Mouse (Mus musculus) megakaryocyte progenitor cell, adult 5-6 weeks (primary cell): ENCODE data around the gene Olfr1274-ps. TPM values are rescaled to one million over a fixed set of nuclear protein-coding genes. Genes with fewer than 3 reads are reported as not detected.
A peak's percentile ranks its signal among the peaks of the same experiment; 100 is the strongest.
"Not testable (repeated sequence)": the region's sequence is repeated elsewhere in the genome, so short reads cannot be mapped to it uniquely, and the experiment has no call there.

Source experiments
- ATAC-seq: replicated peaks from 2 replicates; pipeline ENCODE4 v1.8.0; 2016; ENCODE audit warnings: mild to moderate bottlenecking, moderate TSS enrichment, inconsistent platforms; ENCODE audit not compliant: poor library complexity
- total RNA-seq, 2 experiments: library from RNA; stranded (forward) in 1 of 2; stranded (reverse) in 1 of 2; fragments of 157-497, 149-512 nt in 1 of 2; fragments of 200-1000 nt in 1 of 2; gene quantifications; 2 replicates each; pipeline versions ENCODE4 v1.2.3 to v1.2.4; 2015 to 2017

Olfr1274-ps gene
- total RNA-seq (2015) (not detected in 2 replicates), total RNA-seq (2017) (not detected in 2 replicates)

GRCm38 (mm10) chr2:90398633-90399107, at the start of gene Olfr1274-ps:
Olfr1274-ps (plus strand) TSS chr2:90398683.
- not testable (repeated sequence) for ATAC-seq

- not testable (repeated sequence) for ATAC-seq
Measured at GRCm38 (mm10) chr2:90351047-90351446, 47.4 kb upstream of the Olfr1274-ps start.

DNA sequence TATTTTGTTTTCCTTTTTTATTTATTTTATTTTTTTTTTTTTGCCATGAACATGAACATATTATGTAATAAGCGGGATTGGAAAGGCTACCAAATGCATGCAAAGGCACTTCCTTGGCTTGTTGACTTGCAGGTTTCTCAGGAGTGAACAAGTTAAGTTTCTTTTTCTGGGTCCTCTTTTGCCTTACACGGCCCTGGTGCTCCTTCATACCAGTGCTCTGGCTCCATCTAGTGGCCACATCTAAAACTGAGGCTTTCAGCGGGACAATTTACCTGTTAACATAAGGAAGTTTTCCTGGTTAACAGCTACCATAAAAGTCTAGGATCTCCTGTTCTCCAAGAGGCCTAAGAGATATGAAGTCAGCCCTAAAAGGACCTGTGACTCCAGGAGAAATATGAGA, 46.9 kb upstream of the Olfr1274-ps start:
- peak; percentile 94 for ATAC-seq

DNA sequence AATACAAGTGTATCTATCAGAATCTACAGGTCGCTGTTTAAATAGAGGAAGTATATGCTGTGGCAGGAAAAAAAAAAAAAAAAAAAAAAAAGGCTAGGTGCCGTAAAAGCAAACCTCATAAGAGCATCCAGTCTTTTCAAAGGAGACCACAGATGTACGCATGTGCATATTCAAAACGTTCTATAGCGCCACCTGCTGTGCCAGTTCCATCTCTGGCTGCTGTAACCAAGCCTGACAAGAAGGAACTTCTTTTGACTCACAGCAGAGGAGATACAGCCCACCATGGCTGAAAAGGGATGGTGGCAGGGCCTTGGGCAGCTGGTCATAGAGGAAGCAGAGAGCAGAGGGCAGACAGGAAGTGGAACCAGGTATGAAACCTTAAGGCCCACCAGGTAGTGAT, 39.3 kb upstream of the Olfr1274-ps start:
- peak; percentile 96 for ATAC-seq

DNA sequence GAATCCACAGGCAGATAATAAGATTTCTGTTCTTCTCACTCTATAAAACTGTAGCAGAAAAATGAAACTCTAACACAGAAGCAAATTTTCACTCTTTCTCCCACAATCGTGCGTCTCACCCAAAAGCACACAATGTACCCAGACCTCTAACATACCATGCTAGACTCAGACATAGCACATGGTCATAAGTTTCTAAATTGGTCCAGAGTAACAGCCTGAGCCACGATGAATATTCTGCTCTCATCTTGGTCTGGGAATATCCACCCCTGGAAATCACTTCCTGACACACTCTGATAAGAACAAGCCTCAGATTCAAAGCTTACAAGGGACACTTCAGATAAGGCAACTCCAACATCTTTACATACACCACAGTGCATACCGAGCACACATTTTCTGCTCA, 38.3 kb upstream of the Olfr1274-ps start:
- not testable (repeated sequence) for ATAC-seq

DNA sequence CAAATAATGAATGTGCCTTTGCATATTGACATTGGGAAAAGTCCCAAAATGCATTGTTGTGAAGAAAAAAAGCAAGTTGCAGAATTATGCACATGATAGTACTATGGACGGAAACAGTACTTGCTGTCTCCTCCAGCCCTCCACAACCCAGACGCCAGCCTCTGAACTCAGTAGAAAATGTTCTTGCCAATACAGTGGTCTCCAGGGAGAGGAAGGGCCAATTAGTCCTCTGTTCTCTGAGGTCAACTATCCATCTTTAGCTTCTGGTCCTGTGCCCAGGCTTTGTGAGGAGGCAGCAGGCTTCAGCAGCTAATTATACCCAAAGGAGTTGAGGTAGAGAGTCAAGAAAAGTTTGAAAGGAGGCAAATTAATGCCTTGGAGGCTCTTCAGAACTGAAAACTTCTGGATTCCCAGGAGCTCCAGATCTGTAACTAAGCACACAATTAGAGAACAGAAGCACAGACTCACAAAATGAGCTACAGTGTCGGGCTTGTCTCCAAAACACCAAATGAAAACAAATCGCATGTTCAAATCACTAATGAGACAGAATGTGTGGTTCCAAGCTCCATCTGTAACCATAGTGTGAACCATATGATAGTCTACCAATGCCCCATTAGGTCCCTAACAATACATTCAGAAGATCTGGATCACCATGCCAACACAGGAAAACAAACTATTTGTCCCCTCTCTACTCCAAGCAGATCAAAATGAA, 15.8 kb downstream of the Olfr1274-ps start:
- ATAC-seq: not testable (repeated sequence)

DNA sequence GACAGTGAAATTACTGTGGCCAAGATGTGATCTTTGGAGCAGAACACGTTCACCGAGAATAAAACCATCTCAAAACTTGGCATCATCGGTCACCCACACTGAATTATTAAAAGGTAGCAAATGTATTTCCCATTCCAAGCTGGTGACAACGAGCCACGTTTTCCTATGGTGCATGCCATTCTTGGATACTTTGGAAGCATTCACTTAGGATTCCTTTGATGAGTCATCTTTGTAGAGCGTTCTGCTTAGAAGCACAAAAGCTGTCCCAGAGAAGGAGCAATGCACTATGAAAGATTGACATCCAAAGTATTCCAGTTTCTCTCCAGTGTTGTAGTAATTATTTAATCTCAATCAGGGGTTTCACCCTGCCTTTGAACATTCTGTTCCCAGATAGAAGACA, 23.8 kb downstream of the Olfr1274-ps start:
- ATAC-seq: not testable (repeated sequence)

DNA sequence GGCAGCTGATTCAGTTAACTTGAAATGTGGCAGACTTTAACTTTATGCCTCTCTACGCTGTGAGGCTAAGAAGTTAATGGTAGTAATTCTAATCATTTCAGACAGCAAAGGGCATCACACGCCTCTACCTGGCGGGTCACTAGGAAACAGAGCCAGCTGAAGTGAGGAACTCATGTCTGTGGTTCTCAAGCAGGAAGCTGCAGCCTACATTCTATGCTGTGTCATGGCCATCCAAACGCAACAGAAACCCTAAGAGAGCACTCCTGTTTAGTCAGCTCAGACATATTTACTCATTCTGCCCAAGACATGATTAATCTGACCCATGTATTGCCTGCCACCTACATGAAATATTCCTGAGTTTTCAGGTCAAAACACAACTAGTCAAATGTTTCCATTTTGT, 26.5 kb downstream of the Olfr1274-ps start:
- 0 out of 2 replicates have a peak, but pooled peaks have one; percentile 17 for ATAC-seq

DNA sequence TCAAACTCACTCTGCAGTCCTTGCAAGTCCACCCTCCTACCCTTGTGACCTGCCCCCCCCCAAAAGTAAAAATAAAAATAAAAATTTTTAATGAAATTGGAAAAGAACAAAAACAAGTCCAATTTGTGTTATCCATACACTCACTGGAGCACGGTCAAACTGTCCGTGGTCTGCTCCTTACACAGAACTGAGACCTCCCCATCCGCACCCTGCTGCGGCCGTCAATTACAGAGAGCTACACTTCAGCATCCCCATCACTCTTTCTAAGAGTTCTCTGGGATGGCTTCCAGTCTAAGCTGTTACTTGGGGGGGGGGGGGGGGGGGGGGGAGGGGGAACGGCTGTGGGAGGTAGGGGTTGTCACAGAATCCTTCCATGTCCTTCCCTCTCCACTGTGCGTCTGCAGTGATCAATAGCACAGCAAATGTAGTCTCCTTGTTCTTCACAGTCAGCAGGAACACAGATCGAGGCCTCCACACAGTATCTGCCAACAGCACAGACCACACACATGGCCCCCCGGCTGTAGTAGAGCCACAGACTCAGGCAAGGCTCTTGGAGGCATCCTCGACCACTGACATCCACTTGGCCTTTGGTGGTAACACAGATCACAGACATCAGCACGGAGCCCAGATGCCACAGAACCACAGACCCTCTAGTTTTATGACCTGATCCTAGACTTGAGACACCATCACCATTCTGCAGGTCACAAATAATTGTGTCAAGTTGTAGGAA, 30.7 kb downstream of the Olfr1274-ps start:
- ATAC-seq: not testable (repeated sequence)

DNA sequence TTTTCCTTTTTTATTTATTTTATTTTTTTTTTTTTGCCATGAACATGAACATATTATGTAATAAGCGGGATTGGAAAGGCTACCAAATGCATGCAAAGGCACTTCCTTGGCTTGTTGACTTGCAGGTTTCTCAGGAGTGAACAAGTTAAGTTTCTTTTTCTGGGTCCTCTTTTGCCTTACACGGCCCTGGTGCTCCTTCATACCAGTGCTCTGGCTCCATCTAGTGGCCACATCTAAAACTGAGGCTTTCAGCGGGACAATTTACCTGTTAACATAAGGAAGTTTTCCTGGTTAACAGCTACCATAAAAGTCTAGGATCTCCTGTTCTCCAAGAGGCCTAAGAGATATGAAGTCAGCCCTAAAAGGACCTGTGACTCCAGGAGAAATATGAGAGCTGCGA, 31.3 kb downstream of the Olfr1274-ps start:
- ATAC-seq: peak; percentile 95

- peak; percentile 95 for ATAC-seq
Measured at GRCm38 (mm10) chr2:90437453-90437852, 39.0 kb downstream of the Olfr1274-ps start.

GRCm38 (mm10) chr2:90440169-90440568, 41.7 kb downstream of the Olfr1274-ps start:
- ATAC-seq: not testable (repeated sequence)

GRCm38 (mm10) chr2:90441811-90442210, 43.3 kb downstream of the Olfr1274-ps start:
- not testable (repeated sequence) for ATAC-seq

DNA sequence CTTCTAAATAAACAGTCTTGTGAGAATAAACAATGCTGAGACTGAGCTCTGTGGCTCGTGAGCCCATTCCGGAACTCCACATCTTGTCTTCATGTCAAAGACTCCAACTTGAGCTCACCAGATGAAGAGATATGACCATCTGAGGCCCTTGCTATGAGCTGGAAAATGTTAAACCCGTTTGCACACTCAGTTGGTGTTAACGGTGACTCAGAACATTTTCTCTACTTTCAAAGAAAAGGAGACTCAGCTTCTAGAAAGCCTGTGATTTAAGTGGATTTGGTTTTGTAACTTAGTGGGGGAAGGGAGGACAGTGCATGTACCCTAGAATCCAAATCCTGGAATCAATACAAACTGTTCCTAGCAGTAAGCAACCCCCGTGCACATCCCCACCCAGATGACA, 45.3 kb downstream of the Olfr1274-ps start:
- ATAC-seq: no peak

DNA sequence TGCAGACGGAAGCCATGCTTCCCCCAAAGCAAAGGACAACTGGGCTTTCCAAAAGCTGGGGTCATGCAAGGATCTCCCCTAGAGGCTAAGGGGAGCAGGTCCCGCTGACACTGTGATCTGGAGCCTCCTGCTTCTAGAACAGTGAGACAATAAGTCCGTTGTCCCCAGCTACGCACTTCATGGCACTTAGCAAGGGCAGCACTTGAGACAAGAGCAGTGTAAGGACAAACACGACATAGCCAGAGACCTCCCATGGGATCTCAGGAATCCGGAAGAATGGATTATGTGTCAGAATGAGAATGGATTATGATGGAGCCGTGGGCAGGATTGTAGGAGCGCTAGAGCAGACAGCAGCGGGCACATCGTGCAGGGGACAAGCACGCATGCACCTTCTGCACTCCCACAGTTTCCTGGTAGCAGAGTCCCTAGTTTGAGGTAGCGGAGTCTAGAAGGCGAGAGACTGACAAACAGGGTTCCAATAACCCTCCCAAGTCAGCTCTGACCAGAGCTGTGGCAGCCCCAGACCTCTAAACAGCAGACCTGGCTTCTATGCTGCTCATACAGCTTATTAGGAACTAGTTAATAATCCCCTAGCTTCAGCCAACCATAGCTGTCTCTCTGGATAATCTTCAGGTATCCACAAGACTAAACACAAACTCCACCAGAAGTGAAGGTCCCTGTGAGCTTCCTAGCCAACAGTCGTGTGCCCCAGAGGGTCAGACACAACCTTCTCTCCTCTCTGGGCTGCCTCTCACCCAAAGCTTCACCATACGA, 50.7 kb downstream of the Olfr1274-ps start:
- ATAC-seq: no peak

DNA sequence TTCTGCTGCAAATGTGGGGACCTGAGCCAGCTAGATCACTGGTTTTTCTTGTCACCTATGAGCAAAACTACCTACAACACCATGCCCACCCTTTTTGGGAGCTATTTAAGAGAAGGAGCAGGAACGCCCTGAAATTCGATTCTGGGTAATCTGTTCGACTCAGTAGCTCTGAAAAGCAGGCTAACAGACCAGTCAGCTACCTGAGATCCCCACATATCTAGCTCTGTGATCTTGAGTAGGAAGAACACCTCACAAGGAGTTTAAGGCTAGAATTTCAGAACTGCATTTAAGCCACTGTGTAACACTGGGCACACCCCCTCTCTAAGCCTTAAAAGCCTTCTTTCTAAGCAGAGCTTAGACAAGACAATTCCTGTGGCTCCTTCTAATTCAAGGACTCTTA, 53.9 kb downstream of the Olfr1274-ps start:
- no peak for ATAC-seq

Other genes starting within 250 kb of the Olfr1274-ps start
- not detected in 2 replicates for gene Olfr1270, start 245.6 kb upstream of the Olfr1274-ps start, total RNA-seq (2015)
- gene Olfr1270, start 245.6 kb upstream of the Olfr1274-ps start, total RNA-seq (2017): not detected in 2 replicates
- not detected in 2 replicates for gene Olfr1506, start 174.2 kb upstream of the Olfr1274-ps start, total RNA-seq (2015)
- gene Olfr1506, start 174.2 kb upstream of the Olfr1274-ps start, total RNA-seq (2017): not detected in 2 replicates
- not detected in 2 replicates for gene Olfr142, start 141.1 kb upstream of the Olfr1274-ps start, total RNA-seq (2015)
- not detected in 2 replicates for gene Olfr142, start 141.1 kb upstream of the Olfr1274-ps start, total RNA-seq (2017)
- not detected in 2 replicates for gene Olfr1271, start 127.7 kb upstream of the Olfr1274-ps start, total RNA-seq (2015)
- not detected in 2 replicates for gene Olfr1271, start 127.7 kb upstream of the Olfr1274-ps start, total RNA-seq (2017)
- gene Olfr1272, start 105.8 kb upstream of the Olfr1274-ps start, total RNA-seq (2015): not detected in 2 replicates
- not detected in 2 replicates for gene Olfr1272, start 105.8 kb upstream of the Olfr1274-ps start, total RNA-seq (2017)
- 0.17 TPM in 1 of 2 replicates, not detected in the other for gene Gm13769, start 76.5 kb upstream of the Olfr1274-ps start, total RNA-seq (2015)
- not detected in 2 replicates for gene Gm13769, start 76.5 kb upstream of the Olfr1274-ps start, total RNA-seq (2017)
- 17.2 and 20.2 TPM in 2 replicates for gene Ptprj, start 182.0 kb downstream of the Olfr1274-ps start, total RNA-seq (2015)
- 15.4 and 17.2 TPM in 2 replicates for gene Ptprj, start 182.0 kb downstream of the Olfr1274-ps start, total RNA-seq (2017)